Mouse (Mus musculus) lung, postnatal 10 days (tissue): ENCODE results near the gene Il11ra1.
A peak's percentile ranks its signal among the peaks of the same experiment; 100 is the strongest.
"Not testable (repeated sequence)": the region's sequence is repeated elsewhere in the genome, so short reads cannot be mapped to it uniquely, and the experiment has no call there.

Source experiments
- DNase-seq: peaks from one replicate; pipeline ENCODE4 v3.0.0; 2021

Gene Il11ra1

GRCm38 (mm10) chr4:41681947-41682346, 17.8 kb upstream of the Il11ra1 start:
- no peak for DNase-seq

- no peak for DNase-seq
Measured at GRCm38 (mm10) chr4:41682789-41683188, 17.0 kb upstream of the Il11ra1 start.

DNA sequence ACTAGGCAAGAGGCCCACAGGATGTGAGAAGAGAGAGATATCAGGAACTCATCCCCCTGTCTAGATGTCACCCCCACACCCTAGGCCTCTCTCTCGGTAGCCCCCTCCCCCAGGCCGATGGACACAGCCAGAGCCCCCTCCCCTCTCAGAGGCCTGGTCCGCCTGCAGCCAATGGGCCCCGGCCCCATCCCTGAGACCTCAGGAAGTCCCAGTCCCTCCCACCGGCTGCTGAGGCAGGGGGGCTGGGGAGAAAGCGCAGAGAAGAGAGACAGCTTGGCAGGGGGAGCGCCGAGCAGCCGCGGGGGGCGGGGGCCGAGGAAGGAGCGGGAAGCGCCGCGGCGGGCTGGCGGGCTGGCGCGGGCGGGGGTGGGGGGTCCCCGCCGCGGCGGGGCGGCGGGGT, 16.5 kb upstream of the Il11ra1 start:
- DNase-seq = peak; percentile 42

DNA sequence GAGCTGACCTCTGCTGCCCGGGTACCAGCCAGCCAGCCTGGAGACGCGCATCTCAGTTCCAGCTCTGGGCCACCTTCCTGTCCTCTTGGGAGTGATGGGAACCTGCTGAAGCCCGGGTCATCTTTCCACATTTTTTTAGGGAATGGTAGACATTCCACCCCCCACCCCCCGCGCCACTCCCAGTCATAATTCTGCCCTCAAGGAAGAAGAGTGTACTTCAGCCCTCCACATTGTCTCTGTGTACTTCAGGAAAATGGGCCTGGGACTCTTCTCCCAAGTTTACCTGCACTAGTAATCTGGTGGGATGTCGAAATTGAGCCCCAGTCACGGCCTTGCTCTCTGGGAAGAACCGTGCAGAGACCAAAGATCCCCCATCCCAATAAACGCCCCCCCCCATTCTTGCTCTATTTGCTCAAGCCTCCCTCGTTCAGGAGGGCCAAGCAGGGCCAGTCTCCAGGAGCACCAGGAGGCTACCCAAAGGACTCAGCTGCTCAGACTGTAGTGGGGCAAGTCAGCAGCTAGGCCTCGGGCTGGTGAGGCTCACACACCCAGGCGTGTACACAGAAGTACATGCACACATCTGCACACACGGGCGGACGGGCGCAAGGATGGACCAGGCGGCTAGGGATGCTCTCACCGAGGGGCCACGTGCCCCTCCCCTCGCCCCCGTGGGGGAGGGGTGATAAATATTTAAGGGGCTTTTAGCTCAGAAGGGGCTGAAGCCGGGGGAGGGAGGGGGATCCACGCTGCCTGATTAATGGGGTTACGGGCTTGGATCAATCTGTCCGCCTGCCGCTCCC, 15.5 kb upstream of the Il11ra1 start:
- DNase-seq = not testable (repeated sequence)

- not testable (repeated sequence) for DNase-seq
Measured at GRCm38 (mm10) chr4:41684931-41685453, 14.8 kb upstream of the Il11ra1 start.

GRCm38 (mm10) chr4:41685882-41686492, 13.8 kb upstream of the Il11ra1 start:
- not testable (repeated sequence) for DNase-seq

GRCm38 (mm10) chr4:41688562-41688961, 11.2 kb upstream of the Il11ra1 start:
- not testable (repeated sequence) for DNase-seq

GRCm38 (mm10) chr4:41690014-41690413, 9.8 kb upstream of the Il11ra1 start:
- DNase-seq = not testable (repeated sequence)

- not testable (repeated sequence) for DNase-seq
Measured at GRCm38 (mm10) chr4:41693511-41693910, 6.3 kb upstream of the Il11ra1 start.

DNA sequence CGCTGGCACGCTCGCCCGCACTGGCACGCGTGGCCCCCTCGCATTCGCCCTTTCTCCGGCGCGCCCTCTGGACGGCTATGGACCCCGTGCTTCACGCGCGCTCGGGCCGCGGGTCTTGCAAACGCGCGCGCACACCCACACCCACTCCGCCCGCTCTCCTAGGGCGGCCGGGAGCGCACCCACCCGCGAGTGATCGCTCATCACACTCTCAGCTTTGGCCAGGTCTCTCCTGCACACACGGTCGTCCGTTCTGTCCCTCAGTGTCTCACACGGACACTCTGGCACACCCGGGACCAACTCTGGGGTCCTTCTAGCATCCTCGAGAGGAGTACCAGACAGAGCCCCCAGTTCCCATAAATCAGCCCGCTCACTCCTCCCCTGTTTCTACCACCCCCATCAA, 4.0 kb upstream of the Il11ra1 start:
- DNase-seq = not testable (repeated sequence)

DNA sequence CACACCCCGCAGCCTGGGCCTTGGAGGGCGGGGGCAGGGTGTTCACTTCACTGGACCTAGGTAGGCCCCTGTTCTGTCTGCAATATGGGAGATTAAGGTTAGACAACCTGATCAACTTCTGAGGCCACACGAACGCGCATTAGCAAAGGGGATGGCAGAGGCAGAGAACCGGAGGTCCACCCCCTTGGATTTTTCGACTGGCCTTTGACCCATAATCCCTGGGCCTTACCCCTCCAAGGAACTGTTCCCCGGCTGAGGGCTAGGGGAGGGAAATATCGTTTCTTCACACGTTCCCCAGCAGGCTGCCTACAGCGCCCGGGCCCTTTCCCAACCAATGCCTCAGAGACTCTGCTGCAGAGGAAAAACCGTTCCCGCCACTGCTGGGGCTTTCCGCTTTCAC, 3.3 kb upstream of the Il11ra1 start:
- DNase-seq = not testable (repeated sequence)

GRCm38 (mm10) chr4:41696930-41697841, 2.6 kb upstream of the Il11ra1 start, which contains the start of gene Cntfr:
TSS of gene Cntfr (minus strand) at chr4:41697089.
- peak; percentile 89 for DNase-seq

- DNase-seq = not testable (repeated sequence)
Measured at GRCm38 (mm10) chr4:41698421-41699016, 1.3 kb upstream of the Il11ra1 start.

GRCm38 (mm10) chr4:41700224-41700623, 435 bp downstream of the Il11ra1 start:
- DNase-seq = not testable (repeated sequence)

DNA sequence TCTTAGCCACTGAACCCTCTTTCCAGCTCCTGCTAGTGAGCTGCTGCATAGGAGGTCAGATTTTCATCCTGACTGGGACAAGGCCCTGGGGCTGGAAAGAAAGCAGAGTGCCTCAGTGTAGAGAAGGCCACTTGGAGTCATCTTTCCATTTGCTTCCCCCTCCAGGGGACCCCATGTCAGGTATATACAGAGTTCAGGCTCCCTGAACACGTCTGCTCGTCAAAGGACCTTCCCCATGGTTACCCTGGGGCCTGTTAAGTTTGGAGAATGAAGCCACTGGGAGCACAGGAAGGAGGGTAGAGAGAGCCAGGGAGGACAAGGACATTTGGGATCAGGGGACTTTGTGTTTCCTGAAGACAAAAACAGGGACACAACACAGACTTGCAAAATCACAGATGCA, 2.4 kb downstream of the Il11ra1 start:
- not testable (repeated sequence) for DNase-seq

GRCm38 (mm10) chr4:41704651-41705050, 4.9 kb downstream of the Il11ra1 start:
- no peak for DNase-seq

DNA sequence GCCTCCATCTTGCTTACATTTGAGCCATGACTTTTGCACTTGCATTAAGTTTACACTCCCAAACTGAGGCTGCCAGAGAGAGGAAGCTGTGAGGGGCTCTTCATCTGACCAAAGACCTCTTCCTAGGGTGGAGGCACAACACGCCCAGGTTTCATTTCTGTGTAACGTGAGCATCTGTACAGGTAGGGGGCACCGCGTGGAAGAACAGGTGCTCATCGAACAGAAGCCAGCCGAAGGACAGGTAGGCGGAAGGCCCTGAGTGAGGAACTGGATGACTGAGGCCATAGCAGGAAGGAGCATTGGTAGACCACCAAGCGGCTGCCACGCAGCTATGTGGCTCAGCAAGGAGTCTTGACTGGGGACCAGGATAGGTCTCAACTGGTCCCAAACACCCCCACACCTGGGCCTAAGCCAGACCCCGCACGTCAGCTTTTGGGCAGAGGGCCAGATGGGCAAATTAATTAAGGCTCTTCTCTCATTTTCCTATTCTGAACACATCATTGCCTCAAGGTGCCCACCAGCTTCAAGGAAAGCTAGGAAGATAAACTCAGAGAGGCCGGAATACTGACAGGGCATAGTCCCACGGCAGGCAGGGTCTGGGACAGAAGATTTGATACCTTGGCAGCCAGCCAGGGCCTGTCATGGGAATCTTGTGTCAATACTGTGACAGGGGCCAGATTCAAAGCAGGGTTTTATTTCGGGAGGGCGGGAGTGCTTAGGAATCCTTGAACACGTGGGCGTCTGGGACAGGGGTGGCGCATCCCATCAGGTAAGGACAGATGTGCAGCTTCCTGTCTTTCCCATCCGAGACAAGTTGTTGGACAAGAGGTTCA, 6.3 kb downstream of the Il11ra1 start:
- no peak for DNase-seq

GRCm38 (mm10) chr4:41707011-41707535, 7.3 kb downstream of the Il11ra1 start:
- peak; percentile 74 for DNase-seq

- DNase-seq = peak; percentile 77
Measured at GRCm38 (mm10) chr4:41708192-41708745, 8.5 kb downstream of the Il11ra1 start.

DNA sequence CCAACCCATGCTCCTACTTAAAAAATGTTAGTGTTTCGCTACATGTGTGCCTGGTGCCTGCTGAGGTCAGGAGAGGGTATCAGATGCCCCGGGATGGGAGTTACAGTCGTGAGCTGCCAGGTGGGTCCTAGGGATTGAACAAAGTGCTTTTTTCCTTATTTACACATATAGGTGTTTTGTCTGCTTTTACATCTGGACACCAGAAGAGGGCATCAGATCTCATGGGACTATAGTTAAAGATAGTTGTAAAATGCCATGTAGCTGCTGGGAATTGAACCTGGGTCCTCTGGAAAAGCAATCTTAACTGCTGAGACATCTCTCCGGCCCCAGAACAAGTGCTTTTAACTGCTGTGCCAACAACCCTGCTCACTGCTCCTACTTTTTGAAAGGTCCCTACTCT, 10.4 kb downstream of the Il11ra1 start:
- DNase-seq = no peak
